Mouse (Mus musculus) myocyte (in vitro differentiated cells): ENCODE data around the gene Shroom3.

Experiments
- CEBPB ChIP-seq: IDR thresholded peaks from 2 replicates; pipeline ENCODE4 v1.6.1; 2011; ENCODE audit warnings: mild to moderate bottlenecking, moderate library complexity; ENCODE audit not compliant: poor library complexity, insufficient read depth, severe bottlenecking
- E2F4 ChIP-seq: IDR thresholded peaks from one replicate; pipeline ENCODE4 v1.6.1; 2011; ENCODE audit warnings: mild to moderate bottlenecking, control low read depth, moderate library complexity; ENCODE audit not compliant: insufficient read depth
- MAX ChIP-seq: IDR thresholded peaks from one replicate; pipeline ENCODE4 v1.6.1; 2011; ENCODE audit warnings: low read depth, mild to moderate bottlenecking, control low read depth
- MYOD1 ChIP-seq, 3 experiments: IDR thresholded peaks; one replicate each; pipeline ENCODE4 v1.6.1; 2011; ENCODE audit warnings: control low read depth in 2 of 3, low read depth in 2 of 3, mild to moderate bottlenecking in 2 of 3, moderate library complexity in 1 of 3; ENCODE audit not compliant: insufficient read length in 2 of 3, control insufficient read depth in 1 of 3
- MYOG ChIP-seq, 3 experiments: IDR thresholded peaks; one replicate each; pipeline ENCODE4 v1.6.1; 2011; ENCODE audit warnings: control low read depth in 2 of 3, low read depth in 2 of 3, mild to moderate bottlenecking in 2 of 3; ENCODE audit not compliant: insufficient read length in 2 of 3, control insufficient read depth in 1 of 3, insufficient read depth in 1 of 3
- POLR2A ChIP-seq: IDR thresholded peaks from one replicate; pipeline ENCODE4 v1.6.1; 2011; ENCODE audit warnings: low read depth, mild to moderate bottlenecking, control low read depth, moderate library complexity; ENCODE audit not compliant: insufficient read length
- POLR2AphosphoS2 ChIP-seq: IDR thresholded peaks from one replicate; pipeline ENCODE4 v1.6.1; 2011; ENCODE audit warnings: low read depth, control low read depth; ENCODE audit not compliant: insufficient read length
- REST ChIP-seq: IDR thresholded peaks from one replicate; pipeline ENCODE4 v1.6.1; 2011; ENCODE audit warnings: mild to moderate bottlenecking, control low read depth, moderate library complexity; ENCODE audit not compliant: insufficient read depth, insufficient read length
- SRF ChIP-seq: IDR thresholded peaks from one replicate; pipeline ENCODE4 v1.6.1; 2011; ENCODE audit warnings: low read depth; ENCODE audit not compliant: control insufficient read depth, insufficient read length
- TCF12 ChIP-seq: IDR thresholded peaks from one replicate; pipeline ENCODE4 v1.6.1; 2011; ENCODE audit warnings: mild to moderate bottlenecking, control low read depth; ENCODE audit not compliant: poor library complexity, insufficient read depth, severe bottlenecking
- TCF3 ChIP-seq: IDR thresholded peaks from one replicate; pipeline ENCODE4 v1.6.1; 2011; ENCODE audit warnings: low read depth, control low read depth; ENCODE audit not compliant: insufficient read length
- USF1 ChIP-seq: IDR thresholded peaks from one replicate; pipeline ENCODE4 v1.6.1; 2011; ENCODE audit warnings: low read depth, mild to moderate bottlenecking, control low read depth, moderate library complexity

GRCm38 (mm10) chr5:92900470-92900869 is 217.2 kb downstream of the Shroom3 start:
- no peak for TF ChIP-seq TCF12
- TF ChIP-seq POLR2A, result no peak
- no peak for TF ChIP-seq MYOG (IDR thresholded peaks at IDR 0.05; ENCODE audit: control insufficient read depth in 1 of 3, insufficient read depth in 1 of 3, insufficient read length in 2 of 3, low read depth in 2 of 3)
- TF ChIP-seq MAX, result no peak
- no peak for TF ChIP-seq POLR2AphosphoS2
- TF ChIP-seq USF1, result no peak
- TF ChIP-seq MYOD1 (IDR thresholded peaks at IDR 0.05; ENCODE audit: control insufficient read depth in 1 of 3, insufficient read length in 2 of 3, low read depth in 2 of 3), result no peak
- no peak for TF ChIP-seq SRF
- TF ChIP-seq E2F4, result no peak
- no peak for TF ChIP-seq TCF3
- TF ChIP-seq CEBPB, result no peak
- no peak for TF ChIP-seq REST
